Mouse (Mus musculus): ENCODE data around the gene Adgrb2. TPM values are rescaled to one million over a fixed set of nuclear protein-coding genes. Genes with fewer than 3 reads are reported as not detected.

The Adgrb2 gene
- polyA plus RNA-seq, 1 experiment from 2014 or later: 0.22 TPM

Other genes starting within 250 kb of the Adgrb2 start
- gene Khdrbs1, start 242.6 kb upstream of the Adgrb2 start, polyA plus RNA-seq (2015; fragmentation: Nextera tagmentation; extraction: Ambion mirVana): 25.7 and 26.1 TPM in 2 replicates
- gene Ptp4a2, start 173.7 kb upstream of the Adgrb2 start, polyA plus RNA-seq (2015; fragmentation: Nextera tagmentation; extraction: Ambion mirVana): 140 and 174 TPM in 2 replicates
- not detected in 2 replicates for gene Spocd1, start 55.6 kb upstream of the Adgrb2 start, polyA plus RNA-seq (2015; fragmentation: Nextera tagmentation; extraction: Ambion mirVana)
- 3.4 and 3.6 TPM in 2 replicates for gene Col16a1, start 63.0 kb downstream of the Adgrb2 start, polyA plus RNA-seq (2015; fragmentation: Nextera tagmentation; extraction: Ambion mirVana)
- gene Pef1, start 117.7 kb downstream of the Adgrb2 start, polyA plus RNA-seq (2015; fragmentation: Nextera tagmentation; extraction: Ambion mirVana): 41.2 and 46.9 TPM in 2 replicates
- not detected in 2 replicates for gene Hcrtr1, start 154.5 kb downstream of the Adgrb2 start, polyA plus RNA-seq (2015; fragmentation: Nextera tagmentation; extraction: Ambion mirVana)
- gene Tinagl1, start 190.3 kb downstream of the Adgrb2 start, polyA plus RNA-seq (2015; fragmentation: Nextera tagmentation; extraction: Ambion mirVana): 41.1 and 47.6 TPM in 2 replicates
- not detected in 2 replicates for gene Gm853, start 237.5 kb downstream of the Adgrb2 start, polyA plus RNA-seq (2015; fragmentation: Nextera tagmentation; extraction: Ambion mirVana)

Measured in liver, embryonic 15.5 days (tissue).